Mouse (Mus musculus) E14TG2a.4 (cell line): Measurements from ENCODE around the gene Fry.

Source experiments
- CTCF ChIP-seq: conservative IDR thresholded peaks from 2 replicates; pipeline ENCODE4 v1.5.1; 2014; ENCODE audit warnings: low read length
- NANOG ChIP-seq: IDR thresholded peaks from 2 replicates; pipeline ENCODE4 v1.6.1; 2014; ENCODE audit warnings: borderline replicate concordance, low read length, mixed read lengths
- POU5F1 ChIP-seq: IDR thresholded peaks from 2 replicates; pipeline ENCODE4 v1.6.1; 2014; ENCODE audit warnings: low read length, borderline replicate concordance

DNA sequence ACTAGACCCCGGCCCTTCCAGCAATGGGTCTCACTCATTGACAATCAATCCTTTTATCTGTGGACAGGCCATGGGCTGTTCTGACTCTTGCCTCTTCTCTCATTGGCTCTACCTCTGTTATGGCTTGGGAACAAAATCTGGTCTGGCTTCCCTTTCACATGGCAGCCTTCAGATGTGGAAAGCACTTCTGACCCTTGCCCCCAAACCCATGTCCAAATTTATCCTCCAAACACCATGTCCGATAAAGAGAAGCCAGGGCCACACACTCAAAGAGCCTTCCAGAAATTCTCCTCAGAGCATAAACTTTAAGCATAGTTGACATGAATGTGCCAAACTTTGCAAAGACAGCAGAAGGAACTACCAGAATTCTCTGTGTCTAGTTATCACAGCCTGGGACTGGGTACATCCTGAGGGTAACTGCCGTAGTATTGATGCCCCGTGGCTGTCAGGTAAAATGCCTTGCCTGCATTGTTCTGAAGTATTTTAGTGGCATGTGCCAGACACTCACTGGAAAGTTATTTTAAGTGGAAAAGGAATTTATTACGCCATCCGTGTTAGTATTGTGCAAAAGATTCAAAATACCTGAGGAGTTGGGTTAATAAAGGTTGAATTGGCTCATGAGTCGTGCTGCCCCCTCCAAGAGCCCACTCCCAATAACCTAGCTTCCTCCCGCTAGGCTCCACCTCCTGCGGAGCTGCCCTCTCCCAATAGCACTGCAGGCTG lies 333.0 kb downstream of the Fry start:
- TF ChIP-seq CTCF (no peak), NANOG (no peak), POU5F1 (no peak)
